Mouse (Mus musculus): ENCODE data around the gene Rpl36a. TPM values are rescaled to one million over a fixed set of nuclear protein-coding genes. Genes with fewer than 3 reads are reported as not detected.
"Not testable (repeated sequence)": the region's sequence is repeated elsewhere in the genome, so short reads cannot be mapped to it uniquely, and the experiment has no call there.

The Rpl36a gene
- polyA plus RNA-seq (2012; fragmentation: generic; extraction: Trizol): 1,272 TPM

- peak within 1 kb of the TSS; percentile 30 for H3ac ChIP-seq (ENCODE audit: control insufficient read depth, insufficient read length)
- H3K27me3 ChIP-seq (ENCODE audit: control insufficient read depth, insufficient read depth, insufficient read length): no peaks in the 10 kb centered on the region
- peak within 1 kb of the TSS; percentile 81 for H3K4me2 ChIP-seq (ENCODE audit: low read depth)
- peaks cover 7% of the 10 kb centered on the region for H3K36me3 ChIP-seq (ENCODE audit: control insufficient read depth, insufficient read depth)
- H3K79me2 ChIP-seq (ENCODE audit: control insufficient read depth, insufficient read depth): peaks cover 19% of the 10 kb centered on the region
- peak within 1 kb of the TSS; percentile 65 for H3K4me3 ChIP-seq
- TF ChIP-seq POLR2A (IDR thresholded peaks at IDR 0.05; ENCODE audit: insufficient read length, low read depth): peak; percentile 92
- peak; percentile 94 for TF ChIP-seq POLR2AphosphoS2 (IDR thresholded peaks at IDR 0.05; ENCODE audit: insufficient read length, low read depth)
- TF ChIP-seq MAX (IDR thresholded peaks at IDR 0.05; ENCODE audit: low read depth): peak; percentile 2
- no peak for TF ChIP-seq MYOD1 (IDR thresholded peaks at IDR 0.05; ENCODE audit: control insufficient read depth in 1 of 3, insufficient read length in 2 of 3, low read depth in 2 of 3)
These were observed at the start of gene Rpl36a for GRCm38 (mm10) chrX:134585103-134586002. TSS of gene Rpl36a (plus strand) at chrX:134585654.

DNA sequence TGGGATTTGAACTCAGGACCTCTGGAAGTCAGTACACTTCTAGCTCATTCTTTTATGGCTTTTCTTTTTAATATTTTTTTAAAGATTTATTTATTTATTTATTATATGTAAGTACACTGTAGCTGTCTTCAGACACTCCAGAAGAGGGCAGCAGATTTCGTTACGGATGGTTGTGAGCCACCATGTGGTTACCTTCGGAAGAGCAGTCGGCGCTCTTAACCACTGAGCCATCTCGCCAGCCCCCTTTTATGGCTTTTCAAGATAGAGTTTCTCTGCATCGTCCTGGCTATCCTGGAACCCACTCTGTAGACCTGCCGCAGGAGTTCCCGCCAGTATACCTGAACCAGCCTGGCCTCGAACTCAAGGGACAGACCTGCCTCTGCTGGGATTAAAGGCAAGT, 45.7 kb upstream of the Rpl36a start:
- peak overlapping the region; percentile 61 for H3K4me2 ChIP-seq (ENCODE audit: low read depth)
- not testable (repeated sequence) for H3K27me3 ChIP-seq (ENCODE audit: control insufficient read depth, insufficient read depth, insufficient read length); H3K36me3 ChIP-seq (ENCODE audit: control insufficient read depth, insufficient read depth); H3ac ChIP-seq (ENCODE audit: control insufficient read depth, insufficient read length)
- peak overlapping the region; percentile 66 for H3K4me3 ChIP-seq
- H3K79me2 ChIP-seq (ENCODE audit: control insufficient read depth, insufficient read depth): peaks cover 24% of the 10 kb centered on the region

GRCm38 (mm10) chrX:134540414-134541135, 44.9 kb upstream of the Rpl36a start:
- TF ChIP-seq MYOG (IDR thresholded peaks at IDR 0.05; ENCODE audit: control insufficient read depth in 1 of 3, insufficient read depth in 1 of 3, insufficient read length in 2 of 3, low read depth in 2 of 3) (no peak), USF1 (IDR thresholded peaks at IDR 0.05; ENCODE audit: low read depth) (no peak), CEBPB (IDR thresholded peaks at IDR 0.05; ENCODE audit: insufficient read depth, poor library complexity, severe bottlenecking) (no peak), POLR2AphosphoS2 (IDR thresholded peaks at IDR 0.05; ENCODE audit: insufficient read length, low read depth) (no peak), E2F4 (IDR thresholded peaks at IDR 0.05; ENCODE audit: insufficient read depth) (no peak), TCF12 (IDR thresholded peaks at IDR 0.05; ENCODE audit: insufficient read depth, poor library complexity, severe bottlenecking) (no peak), REST (IDR thresholded peaks at IDR 0.05; ENCODE audit: insufficient read depth, insufficient read length) (no peak), SRF (IDR thresholded peaks at IDR 0.05; ENCODE audit: control insufficient read depth, insufficient read length, low read depth) (no peak), POLR2A (IDR thresholded peaks at IDR 0.05; ENCODE audit: insufficient read length, low read depth) (no peak), TCF3 (IDR thresholded peaks at IDR 0.05; ENCODE audit: insufficient read length, low read depth) (no peak), MAX (IDR thresholded peaks at IDR 0.05; ENCODE audit: low read depth) (no peak), MYOD1 (IDR thresholded peaks at IDR 0.05; ENCODE audit: control insufficient read depth in 1 of 3, insufficient read length in 2 of 3, low read depth in 2 of 3) (no peak)
- Histone ChIP-seq H3K36me3 (ENCODE audit: control insufficient read depth, insufficient read depth) (no peaks in the 10 kb centered on the region), H3K79me2 (ENCODE audit: control insufficient read depth, insufficient read depth) (peaks cover 24% of the 10 kb centered on the region), H3K4me2 (ENCODE audit: low read depth) (peak overlapping the region; percentile 61), H3K4me3 (peak overlapping the region; percentile 66), H3ac (ENCODE audit: control insufficient read depth, insufficient read length) (peak overlapping the region; percentile 89), H3K27me3 (ENCODE audit: control insufficient read depth, insufficient read depth, insufficient read length) (no peaks in the 10 kb centered on the region)

- H3ac ChIP-seq (ENCODE audit: control insufficient read depth, insufficient read length): peak within 1 kb of the TSS; percentile 89
- peak within 1 kb of the TSS; percentile 66 for H3K4me3 ChIP-seq
- H3K4me2 ChIP-seq (ENCODE audit: low read depth): peak within 1 kb of the TSS; percentile 62
- peak; percentile 53 for TF ChIP-seq E2F4 (IDR thresholded peaks at IDR 0.05; ENCODE audit: insufficient read depth)
- TF ChIP-seq USF1 (IDR thresholded peaks at IDR 0.05; ENCODE audit: low read depth): peak; percentile 61
- TF ChIP-seq MAX (IDR thresholded peaks at IDR 0.05; ENCODE audit: low read depth): no peak
- no peak for TF ChIP-seq MYOG (IDR thresholded peaks at IDR 0.05; ENCODE audit: control insufficient read depth in 1 of 3, insufficient read depth in 1 of 3, insufficient read length in 2 of 3, low read depth in 2 of 3)
- TF ChIP-seq MYOD1 (IDR thresholded peaks at IDR 0.05; ENCODE audit: control insufficient read depth in 1 of 3, insufficient read length in 2 of 3, low read depth in 2 of 3): no peak
- no peak for TF ChIP-seq POLR2AphosphoS2 (IDR thresholded peaks at IDR 0.05; ENCODE audit: insufficient read length, low read depth)
- TF ChIP-seq POLR2A (IDR thresholded peaks at IDR 0.05; ENCODE audit: insufficient read length, low read depth): peak; percentile 46
- no peak for TF ChIP-seq SRF (IDR thresholded peaks at IDR 0.05; ENCODE audit: control insufficient read depth, insufficient read length, low read depth)
- TF ChIP-seq TCF3 (IDR thresholded peaks at IDR 0.05; ENCODE audit: insufficient read length, low read depth): no peak
- TF ChIP-seq CEBPB (IDR thresholded peaks at IDR 0.05; ENCODE audit: insufficient read depth, poor library complexity, severe bottlenecking): no peak
- H3K36me3 ChIP-seq (ENCODE audit: control insufficient read depth, insufficient read depth): no peaks in the 10 kb centered on the region
- peaks cover 24% of the 10 kb centered on the region for H3K79me2 ChIP-seq (ENCODE audit: control insufficient read depth, insufficient read depth)
- H3K27me3 ChIP-seq (ENCODE audit: control insufficient read depth, insufficient read depth, insufficient read length): no peaks in the 10 kb centered on the region
These were observed 44.1 kb upstream of the Rpl36a start, which contains the start of gene Timm8a1 for GRCm38 (mm10) chrX:134541145-134541954. TSS of gene Timm8a1 (minus strand) at chrX:134541865.

Measured in myocyte (in vitro differentiated cells).